Mouse (Mus musculus): Measurements from ENCODE around the gene Kcnmb4. TPM values are rescaled to one million over a fixed set of nuclear protein-coding genes. Genes with fewer than 3 reads are reported as not detected.

Gene Kcnmb4
- polyA plus RNA-seq (2012; rRNA removed) = 45.7 and 50.0 TPM in 2 replicates

- peak; percentile 66 for DNase-seq (ENCODE audit: low read depth)
- TF ChIP-seq POLR2A (IDR thresholded peaks at IDR 0.05; ENCODE audit: borderline replicate concordance, extremely low read depth, insufficient read depth, insufficient read length, poor library complexity, severe bottlenecking) (peak; percentile 64), CTCF (IDR thresholded peaks at IDR 0.05; ENCODE audit: borderline replicate concordance, extremely low read depth, insufficient read depth, insufficient read length) (peak; percentile 22; the same call in 1 of the 2 replicates)
Observed at GRCm38 (mm10) chr10:116473759-116474549, at the start of gene Kcnmb4. Gene Kcnmb4 (minus strand): TSS chr10:116473878.

DNA sequence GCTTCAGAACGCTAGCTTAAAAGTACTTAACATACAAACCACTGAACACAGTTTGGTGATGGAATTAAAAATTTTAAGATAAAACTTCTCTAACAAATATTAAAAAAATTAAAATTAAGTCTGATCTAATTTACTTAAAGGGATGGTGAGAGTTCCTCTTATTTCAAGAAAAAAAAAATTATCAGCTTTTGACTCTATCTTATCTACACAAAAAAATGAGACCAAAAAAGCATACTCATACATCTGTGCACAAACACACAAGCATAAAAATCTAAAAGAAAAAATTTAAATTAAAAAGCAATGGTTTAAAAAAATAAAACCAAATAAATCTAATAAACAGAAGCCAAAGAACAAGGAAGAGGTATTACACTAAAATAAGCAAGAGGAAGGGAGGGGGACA lies 45.9 kb upstream of the Kcnmb4 start:
- TF ChIP-seq POLR2A (IDR thresholded peaks at IDR 0.05; ENCODE audit: borderline replicate concordance, extremely low read depth, insufficient read depth, insufficient read length, poor library complexity, severe bottlenecking) (no peak), CTCF (IDR thresholded peaks at IDR 0.05; ENCODE audit: borderline replicate concordance, extremely low read depth, insufficient read depth, insufficient read length) (no peak)
- DNase-seq (ENCODE audit: low read depth) = no peak

- no peak for DNase-seq (ENCODE audit: low read depth)
- TF ChIP-seq POLR2A (IDR thresholded peaks at IDR 0.05; ENCODE audit: borderline replicate concordance, extremely low read depth, insufficient read depth, insufficient read length, poor library complexity, severe bottlenecking) = no peak
- TF ChIP-seq CTCF (IDR thresholded peaks at IDR 0.05; ENCODE audit: borderline replicate concordance, extremely low read depth, insufficient read depth, insufficient read length) = no peak
Observed at GRCm38 (mm10) chr10:116515590-116515989, 41.9 kb upstream of the Kcnmb4 start.

DNA sequence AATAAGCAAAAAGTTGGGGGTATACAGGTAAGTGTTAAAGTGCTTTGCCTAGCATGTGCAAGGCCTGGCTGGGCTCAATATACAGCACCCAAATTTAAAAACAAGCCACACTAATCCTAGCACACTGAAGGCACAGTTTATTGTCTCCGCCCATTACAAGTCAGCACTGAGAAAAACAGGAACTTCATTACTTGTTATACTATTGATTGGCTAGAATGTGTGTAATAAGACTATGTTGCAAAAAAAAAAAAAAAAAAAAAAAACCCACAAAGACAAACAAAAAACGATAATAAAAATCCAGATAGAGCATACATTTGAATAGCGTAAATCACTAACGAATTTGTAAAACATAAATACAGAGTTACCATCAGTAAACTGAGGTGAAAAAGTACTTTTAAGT lies 41.5 kb upstream of the Kcnmb4 start:
- no peak for DNase-seq (ENCODE audit: low read depth)
- no peak for TF ChIP-seq CTCF (IDR thresholded peaks at IDR 0.05; ENCODE audit: borderline replicate concordance, extremely low read depth, insufficient read depth, insufficient read length)
- TF ChIP-seq POLR2A (IDR thresholded peaks at IDR 0.05; ENCODE audit: borderline replicate concordance, extremely low read depth, insufficient read depth, insufficient read length, poor library complexity, severe bottlenecking) = no peak

- TF ChIP-seq CTCF (IDR thresholded peaks at IDR 0.05; ENCODE audit: borderline replicate concordance, extremely low read depth, insufficient read depth, insufficient read length) (no peak), POLR2A (IDR thresholded peaks at IDR 0.05; ENCODE audit: borderline replicate concordance, extremely low read depth, insufficient read depth, insufficient read length, poor library complexity, severe bottlenecking) (no peak)
- DNase-seq (ENCODE audit: low read depth) = no peak
Observed at GRCm38 (mm10) chr10:116513254-116513635, 39.6 kb upstream of the Kcnmb4 start.

GRCm38 (mm10) chr10:116512521-116513253 lies 39.0 kb upstream of the Kcnmb4 start:
- DNase-seq (ENCODE audit: low read depth) = no peak
- TF ChIP-seq POLR2A (IDR thresholded peaks at IDR 0.05; ENCODE audit: borderline replicate concordance, extremely low read depth, insufficient read depth, insufficient read length, poor library complexity, severe bottlenecking) (no peak), CTCF (IDR thresholded peaks at IDR 0.05; ENCODE audit: borderline replicate concordance, extremely low read depth, insufficient read depth, insufficient read length) (no peak)

GRCm38 (mm10) chr10:116505303-116506014 lies 31.8 kb upstream of the Kcnmb4 start:
- no peak for TF ChIP-seq CTCF (IDR thresholded peaks at IDR 0.05; ENCODE audit: borderline replicate concordance, extremely low read depth, insufficient read depth, insufficient read length)
- TF ChIP-seq POLR2A (IDR thresholded peaks at IDR 0.05; ENCODE audit: borderline replicate concordance, extremely low read depth, insufficient read depth, insufficient read length, poor library complexity, severe bottlenecking) = no peak
- DNase-seq (ENCODE audit: low read depth) = no peak

GRCm38 (mm10) chr10:116492768-116493167 lies 19.1 kb upstream of the Kcnmb4 start:
- no peak for DNase-seq (ENCODE audit: low read depth)
- no peak for TF ChIP-seq POLR2A (IDR thresholded peaks at IDR 0.05; ENCODE audit: borderline replicate concordance, extremely low read depth, insufficient read depth, insufficient read length, poor library complexity, severe bottlenecking)
- no peak for TF ChIP-seq CTCF (IDR thresholded peaks at IDR 0.05; ENCODE audit: borderline replicate concordance, extremely low read depth, insufficient read depth, insufficient read length)

- TF ChIP-seq POLR2A (IDR thresholded peaks at IDR 0.05; ENCODE audit: borderline replicate concordance, extremely low read depth, insufficient read depth, insufficient read length, poor library complexity, severe bottlenecking) = no peak
- no peak for TF ChIP-seq CTCF (IDR thresholded peaks at IDR 0.05; ENCODE audit: borderline replicate concordance, extremely low read depth, insufficient read depth, insufficient read length)
- DNase-seq (ENCODE audit: low read depth) = peak; percentile 27
Observed at GRCm38 (mm10) chr10:116486895-116487747, 13.4 kb upstream of the Kcnmb4 start.

DNA sequence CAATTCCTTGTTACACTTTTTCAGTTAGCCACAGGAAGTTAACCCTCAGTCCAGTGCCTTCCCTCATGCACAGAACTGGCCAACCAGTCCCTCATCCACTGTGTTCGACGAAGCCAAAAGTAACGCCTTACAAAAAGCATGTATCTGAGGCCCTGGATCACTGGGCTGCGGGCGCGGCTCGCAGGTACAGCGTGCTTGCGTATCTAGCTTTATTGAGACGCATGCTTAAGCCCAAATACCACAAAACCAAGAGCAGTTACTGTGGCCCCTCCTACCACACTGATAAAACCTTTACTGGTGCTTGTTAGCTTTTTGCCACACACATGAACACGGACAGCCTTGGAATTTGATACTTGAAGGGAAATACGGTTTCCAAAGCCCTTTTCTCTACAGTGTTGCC lies 8.2 kb upstream of the Kcnmb4 start:
- TF ChIP-seq CTCF (IDR thresholded peaks at IDR 0.05; ENCODE audit: borderline replicate concordance, extremely low read depth, insufficient read depth, insufficient read length) (no peak), POLR2A (IDR thresholded peaks at IDR 0.05; ENCODE audit: borderline replicate concordance, extremely low read depth, insufficient read depth, insufficient read length, poor library complexity, severe bottlenecking) (no peak)
- no peak for DNase-seq (ENCODE audit: low read depth)

Measured in brain, embryonic 14.5 days (tissue).